Mouse (Mus musculus): Measurements from ENCODE around the gene Sh2d3c.

- TF ChIP-seq CTCF (IDR thresholded peaks at IDR 0.05; ENCODE audit: borderline replicate concordance, control insufficient read depth, extremely low read depth, insufficient read depth, low read length, poor library complexity) (no peak), POLR2A (IDR thresholded peaks at IDR 0.05; ENCODE audit: control insufficient read depth, extremely low read depth, insufficient read depth, low read length, poor library complexity) (no peak)
Observed at GRCm38 (mm10) chr2:32772626-32773279, 51.9 kb downstream of the Sh2d3c start.
